Mouse (Mus musculus): ENCODE data around the gene Abcg1. TPM values are rescaled to one million over a fixed set of nuclear protein-coding genes. Genes with fewer than 3 reads are reported as not detected.

The Abcg1 gene
- total and polyA plus RNA-seq, 3 experiments = 2.2 to 4.6 (median 2.2) TPM

DNA sequence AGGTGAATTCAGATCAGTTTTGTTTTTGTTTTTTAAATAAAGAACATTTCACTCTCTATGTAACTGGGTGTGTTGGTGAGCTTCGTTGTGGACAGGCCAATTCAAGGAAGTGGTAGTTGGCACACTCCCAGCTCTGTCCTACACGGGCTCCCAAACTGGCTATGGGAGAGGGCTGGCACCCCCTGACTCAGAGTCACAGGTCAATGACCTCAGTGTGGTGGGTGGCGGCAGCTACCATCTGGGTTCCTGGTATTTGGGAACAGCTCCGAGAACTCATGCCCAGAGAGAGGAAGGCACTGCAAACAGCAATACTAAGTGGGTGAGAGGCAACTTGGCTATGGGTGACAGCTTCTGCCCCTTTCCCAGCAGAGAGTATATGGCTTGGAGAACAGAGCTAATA lies 19.1 kb upstream of the Abcg1 start:
- no peak for DNase-seq (ENCODE audit: extremely low read depth)
- H3K9ac ChIP-seq (ENCODE audit: insufficient read depth, low read depth) = no peak overlapping the region
- H3K79me2 ChIP-seq (replicated peaks; ENCODE audit: control insufficient read depth, extremely low read depth, insufficient read depth, poor library complexity, severe bottlenecking) = no peaks in the 10 kb centered on the region
- in situ Hi-C loops (cut with MboI; ENCODE audit: low pct_ligation_motif_present, low pct_unique_long_range_greater_than_20kb, low sequenced_read_pairs) = no loop called here
- peaks cover 13% of the 10 kb centered on the region for H3K27me3 ChIP-seq (replicated peaks)
- H3K36me3 ChIP-seq (replicated peaks in 1 of 2; ENCODE audit: control insufficient read depth in 1 of 2, insufficient read depth in 1 of 2, low read length in 1 of 2) = no peaks in the 10 kb centered on the region
- H3K4me3 ChIP-seq (replicated peaks in 1 of 3; ENCODE audit: low read depth in 2 of 3, low read length in 2 of 3, poor library complexity in 1 of 3) = no peak overlapping the region
- H3K4me2 ChIP-seq (ENCODE audit: insufficient read depth, low read depth, poor library complexity, severe bottlenecking) = no peak overlapping the region
- peaks cover 24 to 82% of the 10 kb centered on the region in 2 experiments for H3K4me1 ChIP-seq (ENCODE audit: control insufficient read depth in 1 of 2, insufficient read depth in 2 of 2)
- H3K9me3 ChIP-seq (replicated peaks; ENCODE audit: low read length) = no peaks in the 10 kb centered on the region
- H3K27ac ChIP-seq (ENCODE audit: insufficient read depth, low read depth) = no peak overlapping the region
- TF ChIP-seq NELFE (IDR thresholded peaks at IDR 0.05; ENCODE audit: low read depth, low read length) (no peak), POLR2AphosphoS2 (IDR thresholded peaks at IDR 0.05; ENCODE audit: low read depth, low read length) (no peak), MAFK (IDR thresholded peaks at IDR 0.05; ENCODE audit: insufficient replicate concordance, low read length) (no peak), MAZ (IDR thresholded peaks at IDR 0.05; ENCODE audit: low read depth, low read length) (no peak)
- dilution Hi-C loops (cut with MboI; ENCODE audit: extremely low pct_ligation_motif_present, extremely low pct_unique_long_range_greater_than_20kb, low sequenced_read_pairs) = no loop called here

DNA sequence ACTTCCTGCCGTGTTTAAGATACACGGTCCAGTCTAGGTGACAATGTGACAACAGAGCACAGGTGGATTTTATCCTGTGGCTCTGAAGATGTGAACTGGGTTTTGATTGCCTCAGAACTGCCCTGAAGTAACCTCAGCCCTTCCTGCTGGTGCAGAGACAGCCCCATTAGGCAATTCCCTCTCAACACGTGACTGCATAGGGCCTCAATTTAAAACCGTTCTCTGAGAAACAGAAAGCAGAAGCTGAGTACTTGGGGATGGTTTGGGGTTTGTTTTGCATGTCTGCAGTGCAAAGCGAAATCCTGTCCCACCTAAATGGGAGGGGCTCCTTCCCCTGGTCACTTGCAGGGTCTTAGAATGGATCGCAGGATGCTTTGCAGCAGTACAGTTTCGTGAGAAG lies 17.8 kb upstream of the Abcg1 start:
- no peak overlapping the region for H3K4me3 ChIP-seq (replicated peaks in 1 of 3; ENCODE audit: low read depth in 2 of 3, low read length in 2 of 3, poor library complexity in 1 of 3)
- H3K4me2 ChIP-seq (ENCODE audit: insufficient read depth, low read depth, poor library complexity, severe bottlenecking) = peak overlapping the region; percentile 32
- H3K27ac ChIP-seq (ENCODE audit: insufficient read depth, low read depth) = no peak overlapping the region
- peak; percentile 49; the same call in 1 of the 2 replicates for TF ChIP-seq ELF1 (IDR thresholded peaks at IDR 0.05; ENCODE audit: low read depth, low read length)
- TF ChIP-seq BHLHE40 (IDR thresholded peaks at IDR 0.05; ENCODE audit: low read depth, low read length) = peak; percentile 99
- no peak for TF ChIP-seq NRF1 (IDR thresholded peaks at IDR 0.05; ENCODE audit: low read depth, low read length)
- peak; percentile 75 for TF ChIP-seq MAFK (IDR thresholded peaks at IDR 0.05; ENCODE audit: insufficient replicate concordance, low read length)
- TF ChIP-seq ZC3H11A (IDR thresholded peaks at IDR 0.05; ENCODE audit: low read depth, low read length) = no peak
- no peak for TF ChIP-seq JUN (IDR thresholded peaks at IDR 0.05; ENCODE audit: insufficient read depth, low read depth, low read length)
- TF ChIP-seq TBP (conservative IDR thresholded peaks at IDR 0.05; ENCODE audit: low read depth, low read length) = no peak
- TF ChIP-seq MXI1 (IDR thresholded peaks at IDR 0.05; ENCODE audit: low read depth, low read length) = peak; percentile 75
- peak; percentile 80 for TF ChIP-seq TCF12 (IDR thresholded peaks at IDR 0.05; ENCODE audit: low read depth, low read length)
- peak; percentile 75; the same call in 1 of the 2 replicates for TF ChIP-seq MYC (IDR thresholded peaks at IDR 0.05; ENCODE audit: low read depth, low read length)
- TF ChIP-seq JUND (conservative IDR thresholded peaks at IDR 0.05; ENCODE audit: low read depth, low read length) = peak; percentile 42; the same call in 1 of the 2 replicates
- TF ChIP-seq CHD1 (IDR thresholded peaks at IDR 0.05; ENCODE audit: low read depth, low read length) = no peak
- TF ChIP-seq ETS1 (conservative IDR thresholded peaks at IDR 0.05; ENCODE audit: low read depth, low read length) = peak; percentile 93
- peak; percentile 89 for TF ChIP-seq USF2 (conservative IDR thresholded peaks at IDR 0.05; ENCODE audit: low read depth, low read length)
- TF ChIP-seq IRF4 (IDR thresholded peaks at IDR 0.05; ENCODE audit: low read depth, low read length) = peak; percentile 86
- TF ChIP-seq ZNF384 (IDR thresholded peaks at IDR 0.05; ENCODE audit: low read depth, low read length) = no peak
- no peak for TF ChIP-seq POLR2A (IDR thresholded peaks at IDR 0.05; ENCODE audit: low read depth, low read length)
- peak; percentile 74 for TF ChIP-seq EP300 (IDR thresholded peaks at IDR 0.05; ENCODE audit: low read length)
- TF ChIP-seq SIN3A (IDR thresholded peaks at IDR 0.05; ENCODE audit: low read length) = peak; percentile 88
- TF ChIP-seq NELFE (IDR thresholded peaks at IDR 0.05; ENCODE audit: low read depth, low read length) = no peak
- no peak for TF ChIP-seq PAX5 (IDR thresholded peaks at IDR 0.05; ENCODE audit: low read length)
- peak; percentile 79 for TF ChIP-seq RCOR1 (conservative IDR thresholded peaks at IDR 0.05; ENCODE audit: low read depth, low read length)
- 0 out of 2 replicates have a peak, but pooled peaks have one; percentile 28 for TF ChIP-seq CHD2 (IDR thresholded peaks at IDR 0.05; ENCODE audit: low read length)
- TF ChIP-seq USF1 (IDR thresholded peaks at IDR 0.05; ENCODE audit: low read depth, low read length) = peak; percentile 89
- no peak for TF ChIP-seq ZKSCAN1 (IDR thresholded peaks at IDR 0.05; ENCODE audit: borderline replicate concordance, low read depth, low read length)
- TF ChIP-seq MAZ (IDR thresholded peaks at IDR 0.05; ENCODE audit: low read depth, low read length) = peak; percentile 81
- TF ChIP-seq E2F4 (IDR thresholded peaks at IDR 0.05; ENCODE audit: insufficient replicate concordance, low read depth, low read length) = 0 out of 2 replicates have a peak, but pooled peaks have one; percentile 28
- TF ChIP-seq HCFC1 (IDR thresholded peaks at IDR 0.05; ENCODE audit: low read depth, low read length) = 0 out of 2 replicates have a peak, but pooled peaks have one; percentile 9
- no peak; the same call in none of the 2 replicates for TF ChIP-seq RAD21 (IDR thresholded peaks at IDR 0.05; ENCODE audit: low read depth, low read length)
- peak; percentile 96 for TF ChIP-seq MAX (IDR thresholded peaks at IDR 0.05; ENCODE audit: low read length)
- peak; percentile 87 for TF ChIP-seq MEF2A (IDR thresholded peaks at IDR 0.05; ENCODE audit: borderline replicate concordance, low read depth, low read length)
- no peak for TF ChIP-seq ZMIZ1 (IDR thresholded peaks at IDR 0.05; ENCODE audit: low read depth, low read length)

More for the DNA sequence above, 17.8 kb upstream of the Abcg1 start:
- H3K4me1 ChIP-seq (ENCODE audit: control insufficient read depth in 1 of 2, insufficient read depth in 2 of 2) = peaks cover 24 to 72% of the 10 kb centered on the region in 2 experiments
- H3K79me2 ChIP-seq (replicated peaks; ENCODE audit: control insufficient read depth, extremely low read depth, insufficient read depth, poor library complexity, severe bottlenecking) = no peaks in the 10 kb centered on the region
- no peak overlapping the region for H3K9ac ChIP-seq (ENCODE audit: insufficient read depth, low read depth)
- dilution Hi-C loops (cut with MboI; ENCODE audit: extremely low pct_ligation_motif_present, extremely low pct_unique_long_range_greater_than_20kb, low sequenced_read_pairs) = no loop called here
- peak; percentile 81 for DNase-seq (ENCODE audit: extremely low read depth)
- in situ Hi-C loops (cut with MboI; ENCODE audit: low pct_ligation_motif_present, low pct_unique_long_range_greater_than_20kb, low sequenced_read_pairs) = no loop called here
- H3K27me3 ChIP-seq (replicated peaks) = peaks cover 13% of the 10 kb centered on the region
- H3K9me3 ChIP-seq (replicated peaks; ENCODE audit: low read length) = no peaks in the 10 kb centered on the region
- H3K36me3 ChIP-seq (replicated peaks in 1 of 2; ENCODE audit: control insufficient read depth in 1 of 2, insufficient read depth in 1 of 2, low read length in 1 of 2) = no peaks in the 10 kb centered on the region

All from CH12.LX (cell line).